Mouse (Mus musculus) heart, embryonic 11.5 days (tissue): ENCODE results near the gene Plxna2. TPM values are rescaled to one million over a fixed set of nuclear protein-coding genes. Genes with fewer than 3 reads are reported as not detected.

ENCODE experiments used
- ATAC-seq: fragments of 200-750 bp; cut with Nextera tagmentation; replicated peaks from 2 replicates; pipeline ENCODE4 v1.8.0; 2017; ENCODE audit warnings: moderate library complexity; ENCODE audit not compliant: insufficient number of reproducible peaks, low FRiP score, low TSS enrichment
- H3K27ac ChIP-seq: fragments of 300-500 bp; sonication (generic); 2 replicates; pipeline ENCODE4 v1.5.1; 2014; ENCODE audit warnings: mild to moderate bottlenecking, low read depth, low read length
- H3K27me3 ChIP-seq: fragments of 300-500 bp; sonication (generic); 2 replicates; pipeline ENCODE4 v1.6.1; 2014; ENCODE audit warnings: mild to moderate bottlenecking, low read length, mixed read lengths; ENCODE audit not compliant: control insufficient read depth, insufficient read depth
- H3K36me3 ChIP-seq: fragments of 300-500 bp; sonication (generic); 2 replicates; pipeline ENCODE4 v1.6.1; 2014; ENCODE audit warnings: mild to moderate bottlenecking, low read length, moderate library complexity, mixed read lengths; ENCODE audit not compliant: control insufficient read depth, insufficient read depth
- H3K4me1 ChIP-seq: fragments of 300-500 bp; sonication (generic); 2 replicates; pipeline ENCODE4 v1.6.1; 2014; ENCODE audit warnings: low read length; ENCODE audit not compliant: control insufficient read depth, insufficient read depth
- H3K4me2 ChIP-seq: fragments of 300-500 bp; sonication (generic); 2 replicates; pipeline ENCODE4 v1.6.1; 2014; ENCODE audit warnings: mild to moderate bottlenecking, moderate library complexity
- H3K4me3 ChIP-seq: fragments of 300-500 bp; sonication (generic); 2 replicates; pipeline ENCODE4 v1.5.1; 2014; ENCODE audit warnings: low read depth, low read length
- H3K9ac ChIP-seq: fragments of 300-500 bp; sonication (generic); 2 replicates; pipeline ENCODE4 v1.6.1; 2014; ENCODE audit warnings: mild to moderate bottlenecking, low read depth, low read length, moderate library complexity
- H3K9me3 ChIP-seq: fragments of 300-500 bp; sonication (generic); replicated peaks from 2 replicates; pipeline ENCODE4 v1.6.1; 2016; ENCODE audit warnings: low read length; ENCODE audit not compliant: control insufficient read depth
- WGBS: fragments of 180-500 bp; shearing (Covaris S2); extraction: QIAGEN DNeasy Blood & Tissue Kit; methylation state at CpG from one replicate; pipeline ENCODE4 v1.1.7; 2014; ENCODE audit not compliant: insufficient replicate concordance; 5-methylcytosine and 5-hydroxymethylcytosine counted together
- polyA plus RNA-seq: library from polyadenylated mRNA; unstranded; fragments of >200 nt; fragmentation: Nextera tagmentation; extraction: Ambion mirVana; gene quantifications from 2 replicates; pipeline ENCODE4 v1.2.1, GENCODE M21; 2014

The Plxna2 gene
- polyA plus RNA-seq, 1 experiment from 2014 or later: 6.4 TPM

DNA sequence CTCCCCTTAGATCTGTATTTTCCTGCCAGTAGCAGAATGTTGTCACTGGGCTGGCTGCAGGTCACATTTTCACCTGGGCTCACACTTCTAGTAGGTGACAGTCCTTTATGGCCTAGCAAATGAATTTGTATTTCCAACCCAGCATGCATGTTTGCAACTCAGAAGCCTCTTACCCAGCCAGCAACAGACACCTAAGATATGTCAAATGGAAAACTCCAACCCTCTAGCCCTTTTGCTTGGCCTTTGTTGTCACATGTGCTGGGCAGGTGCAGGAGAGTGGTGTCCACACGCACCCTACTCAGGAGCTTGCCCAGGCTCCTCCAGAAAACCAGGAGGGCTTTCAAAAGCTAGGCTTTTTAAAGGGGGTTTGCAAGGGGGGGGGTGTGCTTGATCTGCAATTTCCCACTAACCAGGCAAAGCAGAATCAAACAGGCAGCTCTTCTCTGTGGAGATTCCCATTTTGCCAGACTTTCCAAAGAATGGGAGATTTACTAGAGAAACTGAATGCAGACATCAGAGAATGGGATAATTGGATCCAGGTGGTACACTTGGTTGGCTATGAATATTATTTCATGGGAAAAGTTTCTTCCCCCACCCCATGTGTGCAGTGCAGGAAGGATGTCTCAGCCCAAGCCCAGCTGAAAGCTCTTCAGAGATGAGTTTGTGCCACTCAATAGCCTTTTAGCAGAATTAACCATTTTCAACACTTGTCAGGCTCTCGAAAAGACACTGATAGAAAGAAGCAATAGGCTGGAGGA, 127.3 kb downstream of the Plxna2 start:
- Histone ChIP-seq H3K27ac (no peak overlapping the region), H3K27me3 (no peaks in the 10 kb centered on the region)
- WGBS: 64% methylated on average over 2 of the region's 2 CpGs

DNA sequence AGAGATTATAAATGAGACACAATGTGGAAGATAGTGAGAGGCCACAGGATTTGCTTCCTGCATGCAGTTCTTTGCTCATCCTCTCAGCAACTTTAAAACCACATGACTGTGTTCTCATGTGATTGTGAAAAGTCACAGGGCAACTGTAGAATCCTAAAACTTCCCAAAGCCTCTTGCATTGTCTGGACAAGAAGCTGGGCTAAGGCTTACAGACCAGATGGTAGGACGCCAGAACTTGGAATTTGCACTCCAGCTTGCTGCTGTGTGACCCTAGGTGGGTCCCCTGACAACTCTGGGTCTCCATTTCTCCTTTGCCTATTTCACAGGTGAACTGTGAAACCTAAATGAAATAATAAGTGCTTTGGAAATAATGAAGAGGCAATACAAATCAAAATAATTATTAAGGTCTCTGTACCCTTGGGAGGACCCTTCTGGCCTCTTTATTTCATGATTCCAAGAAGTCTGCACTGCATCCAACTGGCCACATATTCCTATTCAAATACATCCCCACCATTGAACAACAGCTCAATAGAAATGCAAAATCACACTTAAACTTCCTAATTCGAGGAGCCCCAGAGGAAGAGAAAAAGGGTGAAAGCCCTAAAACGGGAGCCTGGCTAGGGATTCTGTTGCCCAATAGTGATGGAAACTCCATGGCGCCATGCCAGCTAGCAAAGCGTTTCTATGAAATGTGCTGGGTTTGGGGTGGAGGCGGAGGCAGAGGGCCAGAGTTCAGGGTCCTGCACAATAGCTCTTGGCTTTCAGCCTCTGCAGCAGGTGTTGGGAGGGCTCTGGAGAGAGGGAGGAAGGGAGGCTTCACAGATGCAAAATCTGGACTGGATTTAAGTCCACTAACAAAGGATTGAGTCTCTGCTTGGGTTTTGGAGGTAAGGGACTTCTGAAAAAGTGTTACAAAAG, 128.6 kb downstream of the Plxna2 start:
- Histone ChIP-seq H3K9ac (no peak overlapping the region), H3K4me2 (no peak overlapping the region), H3K9me3 (no peaks in the 10 kb centered on the region), H3K27ac (no peak overlapping the region), H3K27me3 (no peaks in the 10 kb centered on the region), H3K36me3 (no peaks in the 10 kb centered on the region), H3K4me3 (no peak overlapping the region), H3K4me1 (peaks cover 7% of the 10 kb centered on the region)
- 56% methylated on average over 6 of the region's 6 CpGs for WGBS
- ATAC-seq: no peak

More for the DNA sequence above, 127.3 kb downstream of the Plxna2 start:
- Histone ChIP-seq H3K4me2 (no peak overlapping the region), H3K36me3 (no peaks in the 10 kb centered on the region), H3K4me3 (no peak overlapping the region), H3K4me1 (peaks cover 7% of the 10 kb centered on the region), H3K9me3 (no peaks in the 10 kb centered on the region), H3K9ac (no peak overlapping the region)
- ATAC-seq: no peak

DNA sequence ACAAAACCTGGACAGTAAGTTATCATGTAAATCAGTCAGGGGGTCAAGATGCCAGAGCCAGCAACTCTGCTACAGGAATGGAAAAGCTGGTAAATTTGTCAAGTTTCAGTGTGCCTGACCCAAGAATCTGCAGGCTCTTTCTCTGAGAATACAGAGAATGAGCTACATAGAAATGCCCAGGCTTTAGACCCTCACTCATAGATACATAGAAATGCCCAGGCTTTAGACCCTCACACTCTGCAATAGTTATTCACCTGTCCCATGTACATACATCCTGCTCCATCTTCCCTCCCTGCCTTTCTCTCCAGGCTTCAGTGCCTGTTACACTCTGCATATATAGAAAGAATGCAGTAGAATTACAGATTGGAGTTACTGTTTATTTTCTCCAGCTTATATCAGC, 129.2 kb downstream of the Plxna2 start:
- Histone ChIP-seq H3K27me3 (no peaks in the 10 kb centered on the region), H3K27ac (no peak overlapping the region), H3K9ac (no peak overlapping the region), H3K4me1 (peaks cover 7% of the 10 kb centered on the region), H3K9me3 (no peaks in the 10 kb centered on the region), H3K4me2 (no peak overlapping the region), H3K36me3 (no peaks in the 10 kb centered on the region), H3K4me3 (no peak overlapping the region)
- ATAC-seq: no peak

DNA sequence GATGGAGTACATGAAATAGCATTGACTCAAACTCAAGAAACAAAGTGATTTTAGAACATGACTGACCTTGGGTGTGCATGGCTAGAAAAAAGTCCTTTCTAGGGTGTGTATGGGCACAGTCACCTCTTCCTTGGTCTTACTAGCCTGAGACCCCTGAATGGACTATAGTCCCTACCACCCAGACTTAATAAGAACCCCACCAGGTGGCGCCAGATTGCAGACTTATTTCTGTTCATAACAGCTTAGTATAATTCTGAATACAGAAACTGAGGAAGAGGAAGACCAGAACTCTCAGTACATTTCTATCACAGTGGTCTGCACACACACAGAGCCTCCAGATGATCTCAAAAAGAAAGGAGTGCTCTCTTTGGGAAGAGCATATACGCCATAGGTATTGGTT, 135.2 kb downstream of the Plxna2 start:
- ATAC-seq: no peak
- peaks cover 3% of the 10 kb centered on the region; the same call in 1 of the 2 replicates for H3K36me3 ChIP-seq

DNA sequence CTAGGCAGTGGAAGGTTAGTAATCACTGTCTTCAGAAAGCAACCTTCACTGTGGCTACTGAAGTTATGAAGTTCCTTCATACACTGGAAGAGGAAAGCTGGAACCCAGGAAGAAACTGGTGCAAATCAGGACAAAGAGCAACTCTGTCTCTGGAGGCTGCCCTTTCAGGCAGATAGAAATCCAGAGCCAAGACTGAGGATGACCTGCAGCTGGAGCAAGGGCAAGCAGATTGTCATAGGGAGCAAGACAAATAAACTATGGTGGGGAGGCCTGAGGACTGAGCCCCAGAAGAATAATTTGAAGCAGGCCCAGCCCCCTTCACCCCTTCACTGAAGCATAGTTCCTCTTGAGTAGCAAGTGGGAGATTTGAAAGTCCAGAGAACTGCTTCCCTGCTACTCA, 138.0 kb downstream of the Plxna2 start:
- Histone ChIP-seq H3K9me3 (no peaks in the 10 kb centered on the region), H3K27me3 (no peaks in the 10 kb centered on the region), H3K27ac (no peak overlapping the region), H3K4me3 (no peak overlapping the region), H3K4me2 (no peak overlapping the region), H3K9ac (no peak overlapping the region), H3K36me3 (peaks cover 3% of the 10 kb centered on the region; the same call in 1 of the 2 replicates), H3K4me1 (no peaks in the 10 kb centered on the region)
- ATAC-seq: no peak

More for the DNA sequence above, 135.2 kb downstream of the Plxna2 start:
- Histone ChIP-seq H3K9me3 (no peaks in the 10 kb centered on the region), H3K27me3 (no peaks in the 10 kb centered on the region), H3K27ac (no peak overlapping the region), H3K4me2 (no peak overlapping the region), H3K9ac (no peak overlapping the region), H3K4me3 (no peak overlapping the region), H3K4me1 (no peaks in the 10 kb centered on the region)
- WGBS: 46% methylated on average over 2 of the region's 2 CpGs

DNA sequence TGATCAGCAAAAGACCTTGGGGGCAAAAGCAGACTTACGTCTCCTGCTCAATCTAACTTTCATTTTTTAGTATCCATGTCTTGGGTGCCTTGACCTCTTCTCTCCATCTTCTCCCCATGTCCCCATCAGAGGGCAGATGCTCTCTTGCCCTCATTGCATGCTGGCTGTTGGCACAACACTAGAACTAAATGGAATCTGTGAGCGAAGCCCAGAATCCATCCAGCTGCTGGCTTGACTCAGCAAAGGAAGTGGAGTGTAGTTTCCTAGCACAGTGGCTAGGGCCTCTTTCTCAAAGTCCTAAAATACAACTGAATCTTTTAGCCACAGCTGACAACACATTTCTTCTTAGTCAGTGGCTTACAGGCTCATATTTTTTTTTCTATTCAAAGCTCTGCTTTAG, 138.4 kb downstream of the Plxna2 start:
- H3K4me3 ChIP-seq: no peak overlapping the region
- 77% methylated on average over 2 of the region's 2 CpGs for WGBS
- peaks cover 3% of the 10 kb centered on the region; the same call in 1 of the 2 replicates for H3K36me3 ChIP-seq

DNA sequence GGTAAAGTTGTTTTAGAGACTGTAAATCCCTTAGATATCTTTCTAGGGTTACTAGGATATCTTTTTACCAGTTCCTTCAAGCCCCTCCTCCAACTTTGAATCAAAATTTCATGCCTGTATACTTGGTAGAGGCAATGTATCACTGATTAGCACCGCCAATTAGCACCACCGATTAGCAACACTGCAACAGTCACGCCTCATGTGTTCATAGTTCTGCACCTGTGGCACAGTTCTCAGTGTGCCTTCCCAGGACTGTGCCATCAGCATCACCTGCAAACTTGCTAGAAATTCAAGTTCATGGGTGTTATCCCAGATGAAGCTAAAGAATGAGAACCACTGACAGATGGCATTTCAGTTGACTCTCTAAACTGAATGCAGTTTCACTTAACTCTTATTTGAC, 138.8 kb downstream of the Plxna2 start:
- Histone ChIP-seq H3K9ac (no peak overlapping the region), H3K4me1 (no peaks in the 10 kb centered on the region), H3K4me2 (no peak overlapping the region), H3K9me3 (no peaks in the 10 kb centered on the region), H3K27ac (no peak overlapping the region), H3K27me3 (no peaks in the 10 kb centered on the region), H3K4me3 (no peak overlapping the region), H3K36me3 (peaks cover 3% of the 10 kb centered on the region; the same call in 1 of the 2 replicates)
- WGBS: 88% methylated on average over 3 of the region's 3 CpGs
- no peak for ATAC-seq

More for the DNA sequence above, 138.4 kb downstream of the Plxna2 start:
- no peak overlapping the region for H3K4me2 ChIP-seq
- no peaks in the 10 kb centered on the region for H3K4me1 ChIP-seq
- no peaks in the 10 kb centered on the region for H3K9me3 ChIP-seq
- no peak overlapping the region for H3K9ac ChIP-seq
- no peaks in the 10 kb centered on the region for H3K27me3 ChIP-seq
- no peak for ATAC-seq
- H3K27ac ChIP-seq: no peak overlapping the region

DNA sequence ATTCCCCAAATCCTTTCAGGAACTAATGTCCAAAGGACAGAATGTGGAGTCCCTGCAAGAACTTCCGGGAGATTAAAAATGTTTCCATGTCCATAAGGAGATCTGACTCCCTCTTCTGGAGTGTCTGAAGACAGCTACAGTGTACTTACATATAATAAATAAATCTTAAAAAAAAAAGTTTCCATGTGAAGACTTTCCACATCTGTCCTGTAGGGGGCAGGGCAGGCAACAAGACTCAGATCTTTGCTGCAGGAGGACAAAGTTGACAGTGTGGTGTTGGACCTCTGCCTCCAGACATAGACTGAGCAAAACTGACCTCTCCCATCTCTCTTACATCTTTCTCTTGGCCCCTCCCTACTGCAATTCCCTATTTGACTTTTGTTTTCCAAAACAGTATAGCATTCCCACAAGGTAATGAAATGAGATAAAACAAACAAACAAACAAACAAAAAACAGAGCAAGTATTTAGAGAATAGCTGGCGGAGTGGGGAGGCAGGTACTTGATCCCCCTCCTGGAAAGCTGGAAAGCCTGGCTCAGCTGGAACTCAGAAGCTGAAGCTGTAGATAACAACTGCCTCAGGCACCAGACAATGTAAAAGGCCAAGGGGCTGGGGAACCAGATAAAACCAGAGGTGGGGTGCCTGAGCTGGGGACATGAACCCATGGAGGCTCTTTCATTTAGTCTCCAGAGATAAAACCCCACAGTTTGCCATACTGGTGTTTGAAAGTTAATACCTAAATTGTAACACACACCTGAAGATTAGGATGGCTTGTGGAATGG, 143.6 kb downstream of the Plxna2 start:
- 72% methylated on average over 2 of the region's 2 CpGs for WGBS
- H3K9ac ChIP-seq: no peak overlapping the region
- H3K4me2 ChIP-seq: no peak overlapping the region
- no peaks in the 10 kb centered on the region; the same call in 1 of the 2 replicates for H3K36me3 ChIP-seq
- no peak for ATAC-seq
- no peaks in the 10 kb centered on the region for H3K4me1 ChIP-seq
- no peaks in the 10 kb centered on the region for H3K27me3 ChIP-seq
- H3K9me3 ChIP-seq: no peaks in the 10 kb centered on the region
- H3K4me3 ChIP-seq: no peak overlapping the region
- no peak overlapping the region for H3K27ac ChIP-seq
